Mouse (Mus musculus) E14TG2a.4 (cell line): ENCODE measurements at regions not wholly inside any gene's neighbourhood (a gene's known extent, or its start where the extent isn't known, plus 50 kb on each side); places are given as distances from the start of the nearest gene placed in this dataset.

Experiments used
- H3K27me3 ChIP-seq: 2 replicates; pipeline ENCODE4 v1.6.1; 2014; ENCODE audit warnings: low read length, control low read depth; ENCODE audit not compliant: insufficient read depth
- H3K36me3 ChIP-seq: 2 replicates; pipeline ENCODE4 v1.6.1; 2014; ENCODE audit warnings: low read length, control low read depth; ENCODE audit not compliant: insufficient read depth
- H3K4me1 ChIP-seq: replicated peaks from 2 replicates; pipeline ENCODE4 v1.6.1; 2014; ENCODE audit warnings: low read depth, low read length, control low read depth
- H3K4me3 ChIP-seq: replicated peaks from 2 replicates; pipeline ENCODE4 v1.5.1; 2014; ENCODE audit warnings: mild to moderate bottlenecking, low read length
- H3K9me3 ChIP-seq: 2 replicates; pipeline ENCODE4 v1.6.1; 2014; ENCODE audit warnings: low read length, control low read depth
- CTCF ChIP-seq: conservative IDR thresholded peaks from 2 replicates; pipeline ENCODE4 v1.5.1; 2014; ENCODE audit warnings: low read length
- NANOG ChIP-seq: IDR thresholded peaks from 2 replicates; pipeline ENCODE4 v1.6.1; 2014; ENCODE audit warnings: borderline replicate concordance, low read length, mixed read lengths
- POU5F1 ChIP-seq: IDR thresholded peaks from 2 replicates; pipeline ENCODE4 v1.6.1; 2014; ENCODE audit warnings: low read length, borderline replicate concordance

GRCm38 (mm10) chr3:64997552-64997951, 111.6 kb upstream of the Kcnab1 start:
- H3K4me1 ChIP-seq, result no peaks in the 10 kb centered on the region
- TF ChIP-seq POU5F1 (no peak), CTCF (no peak), NANOG (no peak)
- no peak overlapping the region for H3K4me3 ChIP-seq
- no peaks in the 10 kb centered on the region for H3K36me3 ChIP-seq
- no peaks in the 10 kb centered on the region for H3K9me3 ChIP-seq
- no peaks in the 10 kb centered on the region for H3K27me3 ChIP-seq

- Histone ChIP-seq H3K4me3 (no peak overlapping the region), H3K4me1 (no peaks in the 10 kb centered on the region), H3K36me3 (no peaks in the 10 kb centered on the region), H3K27me3 (no peaks in the 10 kb centered on the region), H3K9me3 (no peaks in the 10 kb centered on the region)
- no peak for TF ChIP-seq NANOG
- no peak for TF ChIP-seq CTCF
- no peak for TF ChIP-seq POU5F1
Measured at GRCm38 (mm10) chr3:65001131-65001530, 108.1 kb upstream of the Kcnab1 start.

- TF ChIP-seq CTCF (no peak), POU5F1 (no peak), NANOG (no peak)
- Histone ChIP-seq H3K4me3 (no peak overlapping the region), H3K27me3 (no peaks in the 10 kb centered on the region), H3K4me1 (no peaks in the 10 kb centered on the region), H3K9me3 (no peaks in the 10 kb centered on the region), H3K36me3 (no peaks in the 10 kb centered on the region)
Measured at GRCm38 (mm10) chr3:65002578-65002977, 106.6 kb upstream of the Kcnab1 start.

GRCm38 (mm10) chr3:65006127-65006526, 103.1 kb upstream of the Kcnab1 start:
- no peaks in the 10 kb centered on the region for H3K27me3 ChIP-seq
- TF ChIP-seq CTCF, result no peak
- TF ChIP-seq POU5F1, result no peak
- no peak for TF ChIP-seq NANOG

GRCm38 (mm10) chr3:65006565-65006964, 102.6 kb upstream of the Kcnab1 start:
- H3K4me1 ChIP-seq, result no peaks in the 10 kb centered on the region
- TF ChIP-seq POU5F1 (no peak), NANOG (no peak), CTCF (no peak)
- H3K9me3 ChIP-seq, result no peaks in the 10 kb centered on the region

More at GRCm38 (mm10) chr3:65006127-65006526, 103.1 kb upstream of the Kcnab1 start:
- Histone ChIP-seq H3K9me3 (no peaks in the 10 kb centered on the region), H3K4me3 (no peak overlapping the region), H3K36me3 (no peaks in the 10 kb centered on the region), H3K4me1 (no peaks in the 10 kb centered on the region)

GRCm38 (mm10) chr3:65023876-65024275, 85.3 kb upstream of the Kcnab1 start:
- Histone ChIP-seq H3K4me3 (no peak overlapping the region), H3K4me1 (no peaks in the 10 kb centered on the region), H3K9me3 (no peaks in the 10 kb centered on the region), H3K27me3 (no peaks in the 10 kb centered on the region), H3K36me3 (no peaks in the 10 kb centered on the region)
- TF ChIP-seq CTCF, result no peak
- no peak for TF ChIP-seq POU5F1
- TF ChIP-seq NANOG, result no peak

More at GRCm38 (mm10) chr3:65006565-65006964, 102.6 kb upstream of the Kcnab1 start:
- no peaks in the 10 kb centered on the region for H3K36me3 ChIP-seq
- no peaks in the 10 kb centered on the region for H3K27me3 ChIP-seq
- H3K4me3 ChIP-seq, result no peak overlapping the region

GRCm38 (mm10) chr3:65037626-65038025, 71.6 kb upstream of the Kcnab1 start:
- TF ChIP-seq POU5F1, result no peak
- no peak for TF ChIP-seq NANOG
- TF ChIP-seq CTCF, result no peak

GRCm38 (mm10) chr3:65047879-65048278, 61.3 kb upstream of the Kcnab1 start:
- no peaks in the 10 kb centered on the region for H3K36me3 ChIP-seq
- H3K27me3 ChIP-seq, result no peaks in the 10 kb centered on the region
- TF ChIP-seq CTCF (no peak), POU5F1 (no peak), NANOG (no peak)
- no peaks in the 10 kb centered on the region for H3K4me1 ChIP-seq
- no peaks in the 10 kb centered on the region for H3K9me3 ChIP-seq
- H3K4me3 ChIP-seq, result no peak overlapping the region

More at GRCm38 (mm10) chr3:65037626-65038025, 71.6 kb upstream of the Kcnab1 start:
- no peaks in the 10 kb centered on the region for H3K4me1 ChIP-seq
- no peaks in the 10 kb centered on the region for H3K9me3 ChIP-seq
- no peaks in the 10 kb centered on the region for H3K27me3 ChIP-seq
- H3K36me3 ChIP-seq, result no peaks in the 10 kb centered on the region
- no peak overlapping the region for H3K4me3 ChIP-seq

GRCm38 (mm10) chr3:65055401-65055800, 53.8 kb upstream of the Kcnab1 start:
- H3K4me1 ChIP-seq, result no peaks in the 10 kb centered on the region
- TF ChIP-seq NANOG (no peak), POU5F1 (no peak), CTCF (no peak)
- H3K27me3 ChIP-seq, result no peaks in the 10 kb centered on the region
- no peaks in the 10 kb centered on the region for H3K9me3 ChIP-seq
- H3K4me3 ChIP-seq, result no peak overlapping the region
- no peaks in the 10 kb centered on the region for H3K36me3 ChIP-seq
